Mouse (Mus musculus) liver, adult 2 months (tissue): ENCODE measurements around the gene Clcn2. TPM values are rescaled to one million over a fixed set of nuclear protein-coding genes. Genes with fewer than 3 reads are reported as not detected.
A peak's percentile ranks its signal among the peaks of the same experiment; 100 is the strongest.

Experiments used
- DNase-seq: peaks from one replicate; pipeline ENCODE4 v3.0.0-alpha.2; 2011; ENCODE audit warnings: low read depth, low spot score; ENCODE audit errors: extremely low read depth
- H3K27ac ChIP-seq: fragments of 200-500 bp; replicated peaks from 2 replicates; pipeline ENCODE4 v1.5.1; 2012; ENCODE audit warnings: low read depth, mild to moderate bottlenecking, control low read depth, inconsistent platforms, low read length; ENCODE audit not compliant: insufficient read depth
- H3K27me3 ChIP-seq: fragments of 200-500 bp; 2 replicates; pipeline ENCODE4 v1.6.1; 2012; ENCODE audit warnings: mild to moderate bottlenecking, moderate library complexity, low read length, inconsistent platforms; ENCODE audit not compliant: control insufficient read depth, insufficient read depth
- H3K36me3 ChIP-seq: fragments of 200-500 bp; 2 replicates; pipeline ENCODE4 v1.6.1; 2012; ENCODE audit warnings: low read length, inconsistent platforms; ENCODE audit not compliant: control insufficient read depth, insufficient read depth
- H3K4me1 ChIP-seq: fragments of 200-500 bp; 2 replicates; pipeline ENCODE4 v1.6.1; 2011; ENCODE audit warnings: low read length; ENCODE audit not compliant: control insufficient read depth, insufficient read depth
- H3K4me3 ChIP-seq: fragments of 200-500 bp; 2 replicates; pipeline ENCODE4 v1.5.1; 2011; ENCODE audit warnings: low read depth, mild to moderate bottlenecking, control low read depth, low read length, moderate library complexity; ENCODE audit not compliant: insufficient read depth
- H3K79me2 ChIP-seq: fragments of 200-500 bp; 2 replicates; pipeline ENCODE4 v1.6.1; 2012; ENCODE audit warnings: inconsistent platforms, mild to moderate bottlenecking, low read length, moderate library complexity; ENCODE audit not compliant: control insufficient read depth, insufficient read depth
- H3K9ac ChIP-seq: fragments of 200-500 bp; 2 replicates; pipeline ENCODE4 v1.6.1; 2012; ENCODE audit warnings: low read depth, mild to moderate bottlenecking, control low read depth, inconsistent platforms, low read length
- CTCF ChIP-seq: fragments of 200-500 bp; IDR thresholded peaks from 2 replicates; pipeline ENCODE4 v1.5.1; 2011; ENCODE audit warnings: low read depth, low read length, control low read depth
- POLR2A ChIP-seq: fragments of 200-500 bp; IDR thresholded peaks from 2 replicates; pipeline ENCODE4 v1.6.1; 2011; ENCODE audit warnings: low read length, control low read depth; ENCODE audit not compliant: insufficient read depth; ENCODE audit errors: extremely low read depth
- WGBS: fragments of 180-500 bp; shearing (Covaris S2); methylation state at CpG from one replicate; pipeline ENCODE4 v1.1.7; 2018; 5-methylcytosine and 5-hydroxymethylcytosine counted together
- polyA plus RNA-seq: library from polyadenylated mRNA; depleted of rRNA; stranded (reverse); fragments of >200 nt; gene quantifications from 2 replicates; pipeline ENCODE4 v1.2.3, GENCODE M21; 2012
- total RNA-seq: library from RNA; depleted of rRNA; stranded (reverse); fragments of >200 nt; gene quantifications from 2 replicates; pipeline ENCODE4 v1.2.3, GENCODE M21; 2014

Gene Clcn2
- total and polyA plus RNA-seq, 2 experiments = 29.6 to 58.6 TPM

GRCm38 (mm10) chr16:20725750-20726149 is 8.2 kb upstream of the Clcn2 start:
- Histone ChIP-seq H3K36me3 (peaks cover 10% of the 10 kb centered on the region; the same call in 1 of the 2 replicates), H3K27ac (no peak overlapping the region), H3K9ac (no peak overlapping the region), H3K4me3 (no peak overlapping the region), H3K79me2 (no peaks in the 10 kb centered on the region; the same call in 1 of the 2 replicates), H3K27me3 (no peaks in the 10 kb centered on the region), H3K4me1 (peaks cover 7% of the 10 kb centered on the region)
- DNase-seq = no peak
- TF ChIP-seq CTCF = no peak
- no peak for TF ChIP-seq POLR2A
- 88% methylated on average over 4 of the region's 4 CpGs for WGBS

GRCm38 (mm10) chr16:20725321-20725720 is 7.8 kb upstream of the Clcn2 start:
- peaks cover 11% of the 10 kb centered on the region; the same call in 1 of the 2 replicates for H3K36me3 ChIP-seq
- H3K79me2 ChIP-seq = no peaks in the 10 kb centered on the region; the same call in 1 of the 2 replicates
- peaks cover 7% of the 10 kb centered on the region for H3K4me1 ChIP-seq
- TF ChIP-seq POLR2A = no peak
- no peak for TF ChIP-seq CTCF
- H3K4me3 ChIP-seq = no peak overlapping the region
- no peak overlapping the region for H3K27ac ChIP-seq
- no peak for DNase-seq
- no peaks in the 10 kb centered on the region for H3K27me3 ChIP-seq
- H3K9ac ChIP-seq = no peak overlapping the region
- WGBS = 90% methylated on average over 7 of the region's 7 CpGs

GRCm38 (mm10) chr16:20724338-20724748 is 6.8 kb upstream of the Clcn2 start:
- no peaks in the 10 kb centered on the region; the same call in 1 of the 2 replicates for H3K79me2 ChIP-seq
- peaks cover 14% of the 10 kb centered on the region; the same call in 1 of the 2 replicates for H3K36me3 ChIP-seq
- TF ChIP-seq POLR2A = no peak
- TF ChIP-seq CTCF = peak; percentile 91
- peak overlapping the region; percentile 70 for H3K27ac ChIP-seq
- H3K4me3 ChIP-seq = no peak overlapping the region
- peaks cover 5% of the 10 kb centered on the region for H3K4me1 ChIP-seq
- no peak overlapping the region for H3K9ac ChIP-seq
- peak; percentile 92 for DNase-seq
- WGBS = 10% methylated on average over 5 of the region's 5 CpGs
- no peaks in the 10 kb centered on the region for H3K27me3 ChIP-seq

- H3K79me2 ChIP-seq = no peaks in the 10 kb centered on the region
- WGBS = 54% methylated on average over 4 of the region's 4 CpGs
- no peak overlapping the region for H3K27ac ChIP-seq
- H3K27me3 ChIP-seq = no peaks in the 10 kb centered on the region
- no peak overlapping the region for H3K9ac ChIP-seq
- peak; percentile 36 for DNase-seq
- H3K36me3 ChIP-seq = peaks cover 9% of the 10 kb centered on the region; the same call in 1 of the 2 replicates
- H3K4me1 ChIP-seq = peaks cover 6% of the 10 kb centered on the region
- no peak for TF ChIP-seq CTCF
- TF ChIP-seq POLR2A = no peak
- no peak overlapping the region for H3K4me3 ChIP-seq
These were observed 5.7 kb upstream of the Clcn2 start for GRCm38 (mm10) chr16:20723247-20723646.

GRCm38 (mm10) chr16:20722736-20723135 is 5.2 kb upstream of the Clcn2 start:
- H3K4me3 ChIP-seq = no peak overlapping the region
- DNase-seq = no peak
- 62% methylated on average over 4 of the region's 4 CpGs for WGBS
- TF ChIP-seq POLR2A (no peak), CTCF (no peak)
- H3K27me3 ChIP-seq = no peaks in the 10 kb centered on the region
- peaks cover 9% of the 10 kb centered on the region; the same call in 1 of the 2 replicates for H3K36me3 ChIP-seq
- no peak overlapping the region for H3K9ac ChIP-seq
- no peak overlapping the region for H3K27ac ChIP-seq
- H3K4me1 ChIP-seq = peaks cover 6% of the 10 kb centered on the region
- no peaks in the 10 kb centered on the region for H3K79me2 ChIP-seq

- Histone ChIP-seq H3K36me3 (peaks cover 9% of the 10 kb centered on the region; the same call in 1 of the 2 replicates), H3K4me1 (peaks cover 6% of the 10 kb centered on the region), H3K4me3 (no peak overlapping the region), H3K27ac (no peak overlapping the region), H3K79me2 (no peaks in the 10 kb centered on the region), H3K9ac (no peak overlapping the region), H3K27me3 (no peaks in the 10 kb centered on the region)
- 86% methylated on average over 10 of the region's 10 CpGs for WGBS
- no peak for DNase-seq
- TF ChIP-seq POLR2A = no peak
- no peak for TF ChIP-seq CTCF
These were observed 4.3 kb upstream of the Clcn2 start for GRCm38 (mm10) chr16:20721808-20722207.
